Mouse (Mus musculus): Measurements from ENCODE around the gene Ccdc82. TPM values are rescaled to one million over a fixed set of nuclear protein-coding genes. Genes with fewer than 3 reads are reported as not detected.

The Ccdc82 gene
- 33.4 and 35.2 TPM in 2 replicates for polyA plus RNA-seq (2012; rRNA removed)

DNA sequence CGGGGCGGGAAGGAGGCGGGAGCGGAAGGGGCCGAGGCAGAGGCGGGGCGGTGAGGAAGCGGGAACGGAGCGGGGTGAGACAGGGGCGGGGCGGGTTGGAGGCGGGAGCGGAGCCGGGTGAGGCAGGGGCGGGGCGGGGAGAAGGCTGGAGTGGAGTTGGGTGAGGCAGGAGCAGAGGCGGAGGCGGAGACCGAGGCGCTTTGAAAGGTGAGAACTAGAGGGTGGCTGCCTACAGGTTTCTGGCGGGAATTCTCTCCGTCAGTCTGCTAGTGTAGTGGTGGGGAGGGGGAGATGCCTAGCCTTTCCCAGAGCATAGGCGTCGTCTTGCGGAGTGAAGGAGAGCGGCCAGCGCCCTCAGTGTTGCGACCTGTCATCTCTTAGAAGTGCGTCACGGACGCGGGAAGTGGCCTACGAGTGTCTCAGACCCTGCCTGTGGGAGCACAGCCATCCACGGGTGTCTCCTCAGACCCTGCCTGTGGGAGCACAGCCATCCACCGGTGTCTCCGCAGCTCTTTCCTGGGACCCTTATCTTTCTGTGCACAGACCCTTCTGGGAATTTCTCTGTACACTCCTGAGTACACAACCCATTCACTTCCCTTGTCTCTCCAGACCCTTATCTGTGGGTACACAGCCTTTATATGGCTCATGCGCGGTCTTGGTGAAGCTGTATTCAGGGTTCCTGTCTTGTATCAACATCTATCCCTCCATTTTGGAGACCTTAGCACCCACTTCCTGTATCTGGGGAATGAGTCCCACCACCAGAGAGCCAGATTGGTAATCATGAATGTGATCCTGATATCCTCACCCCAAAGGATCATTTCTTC lies at the start of gene Ccdc82:
Gene Ccdc82 (plus strand): TSS at position 141 of the 824 bp plus-strand sequence.
- no peaks in the 10 kb centered on the region for H3K27me3 ChIP-seq (ENCODE audit: control insufficient read depth, insufficient read depth, low read length)
- DNase-seq: peak; percentile 89 to 91
- no peaks in the 10 kb centered on the region for H3K4me1 ChIP-seq (ENCODE audit: control insufficient read depth, insufficient read depth, low read length)
- H3K4me3 ChIP-seq (replicated peaks; ENCODE audit: insufficient read depth, low read depth, low read length): peak within 1 kb of the TSS; percentile 100
- TF ChIP-seq POLR2A (IDR thresholded peaks at IDR 0.05; ENCODE audit: borderline replicate concordance, insufficient read depth, low read length) (peak; percentile 49; the same call in 1 of the 2 replicates), CTCF (IDR thresholded peaks at IDR 0.05; ENCODE audit: borderline replicate concordance, insufficient read depth, low read depth, low read length) (no peak)
- H3K27ac ChIP-seq (ENCODE audit: insufficient read depth, low read length): peak within 1 kb of the TSS; percentile 87
- WGBS: 1% methylated on average over 33 of the region's 39 CpGs

- H3K4me1 ChIP-seq (ENCODE audit: control insufficient read depth, insufficient read depth, low read length): no peaks in the 10 kb centered on the region
- 43% methylated on average over 3 of the region's 3 CpGs for WGBS
- H3K27ac ChIP-seq (ENCODE audit: insufficient read depth, low read length): no peak overlapping the region
- H3K27me3 ChIP-seq (ENCODE audit: control insufficient read depth, insufficient read depth, low read length): no peaks in the 10 kb centered on the region
- no peak for TF ChIP-seq CTCF (IDR thresholded peaks at IDR 0.05; ENCODE audit: borderline replicate concordance, insufficient read depth, low read depth, low read length)
- TF ChIP-seq POLR2A (IDR thresholded peaks at IDR 0.05; ENCODE audit: borderline replicate concordance, insufficient read depth, low read length): no peak
- DNase-seq: no peak
- no peak overlapping the region for H3K4me3 ChIP-seq (replicated peaks; ENCODE audit: insufficient read depth, low read depth, low read length)
Measured at GRCm38 (mm10) chr9:13200079-13200478, 46.7 kb upstream of the Ccdc82 start.

- 89% methylated on average over 1 of the region's 1 CpGs for WGBS
- no peaks in the 10 kb centered on the region for H3K4me1 ChIP-seq (ENCODE audit: control insufficient read depth, insufficient read depth, low read length)
- H3K4me3 ChIP-seq (replicated peaks; ENCODE audit: insufficient read depth, low read depth, low read length): no peak overlapping the region
- TF ChIP-seq POLR2A (IDR thresholded peaks at IDR 0.05; ENCODE audit: borderline replicate concordance, insufficient read depth, low read length) (no peak), CTCF (IDR thresholded peaks at IDR 0.05; ENCODE audit: borderline replicate concordance, insufficient read depth, low read depth, low read length) (no peak)
- H3K27ac ChIP-seq (ENCODE audit: insufficient read depth, low read length): no peak overlapping the region
- H3K27me3 ChIP-seq (ENCODE audit: control insufficient read depth, insufficient read depth, low read length): no peaks in the 10 kb centered on the region
- DNase-seq: no peak
Measured at GRCm38 (mm10) chr9:13203109-13203508, 43.6 kb upstream of the Ccdc82 start.

DNA sequence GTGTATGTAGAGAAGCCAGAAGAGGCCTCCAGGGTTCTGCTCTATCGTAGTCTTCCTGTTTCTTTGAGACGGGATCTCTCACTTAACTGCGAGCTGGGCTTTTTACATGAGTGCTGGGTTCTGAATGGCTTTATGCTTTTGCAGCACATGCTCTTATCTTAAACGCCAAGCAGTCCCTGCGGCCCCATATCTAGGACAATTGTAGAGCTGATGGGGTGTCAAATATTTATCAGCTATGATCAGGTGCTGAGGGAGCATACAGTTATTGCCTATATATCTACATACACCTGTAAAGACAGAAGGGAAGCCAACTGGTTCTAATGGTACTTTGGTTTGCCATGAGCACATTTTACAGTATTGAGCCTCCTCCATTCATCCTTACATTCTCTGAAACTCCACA lies 43.1 kb upstream of the Ccdc82 start:
- TF ChIP-seq CTCF (IDR thresholded peaks at IDR 0.05; ENCODE audit: borderline replicate concordance, insufficient read depth, low read depth, low read length) (no peak), POLR2A (IDR thresholded peaks at IDR 0.05; ENCODE audit: borderline replicate concordance, insufficient read depth, low read length) (no peak)
- 93% methylated on average over 5 of the region's 5 CpGs for WGBS
- H3K4me3 ChIP-seq (replicated peaks; ENCODE audit: insufficient read depth, low read depth, low read length): no peak overlapping the region
- H3K27ac ChIP-seq (ENCODE audit: insufficient read depth, low read length): no peak overlapping the region
- DNase-seq: no peak
- H3K27me3 ChIP-seq (ENCODE audit: control insufficient read depth, insufficient read depth, low read length): no peaks in the 10 kb centered on the region
- H3K4me1 ChIP-seq (ENCODE audit: control insufficient read depth, insufficient read depth, low read length): no peaks in the 10 kb centered on the region

DNA sequence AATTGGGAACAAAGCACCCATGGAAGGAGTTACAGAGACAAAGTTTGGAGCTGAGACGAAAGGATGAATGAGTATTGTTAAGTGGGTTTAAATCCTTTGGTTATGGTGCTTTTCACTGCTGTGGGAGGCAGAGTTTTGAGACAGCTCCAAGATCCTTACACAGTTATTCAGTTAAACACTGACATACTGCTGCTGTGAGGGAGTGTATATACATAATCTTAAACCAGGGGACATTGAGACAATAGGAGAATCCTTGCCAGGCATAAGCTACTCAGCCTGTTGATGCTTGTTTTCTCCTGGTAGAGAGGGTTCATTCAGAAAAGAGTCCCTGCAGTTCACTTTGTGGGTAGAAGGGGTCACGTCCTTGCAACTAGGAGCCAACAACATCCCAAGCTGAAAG lies 40.4 kb upstream of the Ccdc82 start:
- H3K4me1 ChIP-seq (ENCODE audit: control insufficient read depth, insufficient read depth, low read length): no peaks in the 10 kb centered on the region
- H3K4me3 ChIP-seq (replicated peaks; ENCODE audit: insufficient read depth, low read depth, low read length): no peak overlapping the region
- DNase-seq: no peak
- 37% methylated on average over 2 of the region's 2 CpGs for WGBS
- H3K27ac ChIP-seq (ENCODE audit: insufficient read depth, low read length): no peak overlapping the region
- no peaks in the 10 kb centered on the region for H3K27me3 ChIP-seq (ENCODE audit: control insufficient read depth, insufficient read depth, low read length)
- no peak for TF ChIP-seq CTCF (IDR thresholded peaks at IDR 0.05; ENCODE audit: borderline replicate concordance, insufficient read depth, low read depth, low read length)
- TF ChIP-seq POLR2A (IDR thresholded peaks at IDR 0.05; ENCODE audit: borderline replicate concordance, insufficient read depth, low read length): no peak

DNA sequence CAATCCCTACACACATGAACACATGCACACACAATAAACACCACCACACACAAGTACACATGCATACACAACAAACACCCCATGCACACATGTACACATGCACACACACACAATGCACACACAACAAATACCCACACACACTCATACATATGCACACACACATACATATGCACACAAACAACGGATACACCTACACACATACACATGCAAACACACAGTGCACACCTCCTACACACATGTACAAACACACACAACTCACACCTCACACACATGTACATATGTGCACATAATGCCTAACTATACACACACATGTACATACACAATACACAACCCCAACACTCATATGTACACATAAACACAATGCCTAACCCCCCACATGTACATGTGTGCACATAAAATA lies 20.9 kb upstream of the Ccdc82 start:
- 88% methylated on average over 1 of the region's 1 CpGs for WGBS
- no peak overlapping the region for H3K4me3 ChIP-seq (replicated peaks; ENCODE audit: insufficient read depth, low read depth, low read length)
- no peaks in the 10 kb centered on the region for H3K4me1 ChIP-seq (ENCODE audit: control insufficient read depth, insufficient read depth, low read length)
- DNase-seq: no peak
- no peaks in the 10 kb centered on the region for H3K27me3 ChIP-seq (ENCODE audit: control insufficient read depth, insufficient read depth, low read length)
- no peak overlapping the region for H3K27ac ChIP-seq (ENCODE audit: insufficient read depth, low read length)
- TF ChIP-seq CTCF (IDR thresholded peaks at IDR 0.05; ENCODE audit: borderline replicate concordance, insufficient read depth, low read depth, low read length) (no peak), POLR2A (IDR thresholded peaks at IDR 0.05; ENCODE audit: borderline replicate concordance, insufficient read depth, low read length) (no peak)

DNA sequence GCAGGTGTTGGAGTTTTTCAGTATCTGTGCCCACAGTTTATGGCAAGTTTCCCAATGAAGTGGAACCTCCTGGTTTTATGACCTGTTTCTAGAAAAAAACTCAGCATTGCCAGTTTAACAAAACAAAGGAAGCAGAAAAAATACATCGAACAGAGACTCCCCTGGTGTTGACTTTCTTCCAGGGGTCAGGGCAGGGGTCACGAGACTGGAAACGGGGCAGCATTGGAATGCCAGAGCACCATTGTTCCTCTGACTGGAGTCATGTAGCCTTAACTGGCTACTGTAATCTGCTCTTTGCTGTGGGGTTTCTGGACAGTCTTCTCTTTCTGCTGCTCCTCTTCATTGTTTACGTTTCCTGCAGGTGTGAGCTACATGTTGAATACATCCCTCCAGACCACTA lies 16.2 kb upstream of the Ccdc82 start:
- no peak for DNase-seq
- H3K27me3 ChIP-seq (ENCODE audit: control insufficient read depth, insufficient read depth, low read length): no peaks in the 10 kb centered on the region
- WGBS: 2% methylated on average over 4 of the region's 4 CpGs
- no peak for TF ChIP-seq CTCF (IDR thresholded peaks at IDR 0.05; ENCODE audit: borderline replicate concordance, insufficient read depth, low read depth, low read length)
- TF ChIP-seq POLR2A (IDR thresholded peaks at IDR 0.05; ENCODE audit: borderline replicate concordance, insufficient read depth, low read length): no peak
- H3K4me1 ChIP-seq (ENCODE audit: control insufficient read depth, insufficient read depth, low read length): no peaks in the 10 kb centered on the region
- no peak overlapping the region for H3K4me3 ChIP-seq (replicated peaks; ENCODE audit: insufficient read depth, low read depth, low read length)
- H3K27ac ChIP-seq (ENCODE audit: insufficient read depth, low read length): no peak overlapping the region
